Mouse (Mus musculus) forebrain, embryonic 14.5 days (tissue): Measurements from ENCODE around the gene Tnrc6a. TPM values are rescaled to one million over a fixed set of nuclear protein-coding genes. Genes with fewer than 3 reads are reported as not detected.

ENCODE experiments used
- ATAC-seq: fragments of 200-750 bp; cut with Nextera tagmentation; 2 replicates; pipeline ENCODE4 v1.8.0; 2017; ENCODE audit warnings: mild to moderate bottlenecking, moderate library complexity
- DNase-seq: peaks from one replicate; pipeline ENCODE4 v3.0.0-alpha.2; 2015; ENCODE audit warnings: low spot score
- H3K27ac ChIP-seq: fragments of 300-500 bp; sonication (generic); 2 replicates; pipeline ENCODE4 v1.5.1; 2014; ENCODE audit warnings: low read depth, mild to moderate bottlenecking, control low read depth, low read length, moderate library complexity
- H3K27me3 ChIP-seq: fragments of 300-500 bp; sonication (generic); replicated peaks from 2 replicates; pipeline ENCODE4 v1.6.1; 2014; ENCODE audit warnings: low read length, control low read depth, mixed read lengths; ENCODE audit not compliant: control insufficient read depth, insufficient read depth
- H3K36me3 ChIP-seq: fragments of 300-500 bp; sonication (generic); 2 replicates; pipeline ENCODE4 v1.6.1; 2014; ENCODE audit warnings: low read length, control low read depth; ENCODE audit not compliant: control insufficient read depth, insufficient read depth
- H3K4me1 ChIP-seq: fragments of 300-500 bp; sonication (generic); 2 replicates; pipeline ENCODE4 v1.6.1; 2014; ENCODE audit warnings: antibody characterized with exemption, low read length, control low read depth; ENCODE audit not compliant: control insufficient read depth, insufficient read depth
- H3K4me2 ChIP-seq: fragments of 300-500 bp; sonication (generic); 2 replicates; pipeline ENCODE4 v1.6.1; 2014; ENCODE audit warnings: mild to moderate bottlenecking, control low read depth, low read length
- H3K4me3 ChIP-seq: fragments of 300-500 bp; sonication (generic); 2 replicates; pipeline ENCODE4 v1.5.1; 2014; ENCODE audit warnings: low read depth, low read length, control low read depth
- H3K9ac ChIP-seq: fragments of 300-500 bp; sonication (generic); 2 replicates; pipeline ENCODE4 v1.6.1; 2014; ENCODE audit warnings: mild to moderate bottlenecking, low read length, control low read depth, moderate library complexity
- H3K9me3 ChIP-seq: fragments of 300-500 bp; sonication (generic); replicated peaks from 2 replicates; pipeline ENCODE4 v1.6.1; 2016; ENCODE audit warnings: low read length, control low read depth, mixed read lengths; ENCODE audit not compliant: control insufficient read depth
- WGBS: fragments of 180-500 bp; shearing (Covaris S2); extraction: QIAGEN DNeasy Blood & Tissue Kit; methylation state at CpG from one replicate; pipeline ENCODE4 v1.1.7; 2014; 5-methylcytosine and 5-hydroxymethylcytosine counted together
- polyA plus RNA-seq: library from polyadenylated mRNA; unstranded; fragments of >200 nt; fragmentation: Nextera tagmentation; extraction: Ambion mirVana; gene quantifications from 2 replicates; pipeline ENCODE4 v1.2.1, GENCODE M21; 2014

The Tnrc6a gene
- polyA plus RNA-seq, 1 experiment from 2014 or later = 33.1 TPM

DNA sequence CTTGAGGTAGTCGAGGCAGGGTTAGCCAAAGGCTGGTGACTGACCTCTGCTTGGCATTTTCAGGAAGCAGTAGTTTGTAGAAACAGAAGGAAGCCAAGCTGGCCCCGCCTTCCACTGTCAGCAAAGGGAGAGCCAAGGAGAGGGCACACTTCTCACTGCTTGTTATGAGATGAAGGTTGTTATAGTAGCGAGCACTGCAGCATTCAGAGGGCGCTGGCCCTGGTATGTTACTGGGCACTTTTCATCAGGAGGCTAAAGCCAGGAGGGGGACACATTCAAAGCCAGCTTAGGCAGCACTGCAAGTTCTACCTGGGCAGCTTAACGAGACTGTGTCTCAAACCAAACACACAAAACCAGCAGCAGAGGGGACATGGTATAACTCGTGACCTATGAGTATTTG lies 83.9 kb downstream of the Tnrc6a start:
- Histone ChIP-seq H3K4me1 (no peaks in the 10 kb centered on the region), H3K9ac (no peak overlapping the region), H3K4me3 (no peak overlapping the region), H3K36me3 (no peaks in the 10 kb centered on the region), H3K9me3 (no peaks in the 10 kb centered on the region), H3K27me3 (no peaks in the 10 kb centered on the region), H3K27ac (no peak overlapping the region), H3K4me2 (no peak overlapping the region)
- ATAC-seq (no peak), DNase-seq (no peak)
- WGBS = 74% methylated on average over 6 of the region's 6 CpGs

DNA sequence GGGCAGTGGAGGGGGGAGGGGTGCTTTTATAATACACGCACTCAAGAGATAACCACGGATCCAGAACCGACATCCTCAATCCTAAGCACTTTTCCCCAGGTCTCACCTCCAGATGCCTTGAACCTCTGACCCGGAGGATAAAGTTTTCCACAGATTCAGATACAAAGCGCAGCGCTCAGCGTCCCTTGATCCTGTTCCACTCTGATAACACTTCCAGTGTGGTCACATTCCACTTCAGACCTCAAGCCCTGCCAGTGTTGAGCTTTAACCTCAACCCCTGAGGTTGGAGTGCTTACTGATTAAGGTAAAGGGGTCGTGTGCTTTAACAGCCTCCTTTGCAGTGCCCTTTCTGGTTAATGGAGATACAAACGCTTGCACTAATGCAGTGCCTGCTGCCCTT lies 86.2 kb downstream of the Tnrc6a start:
- Histone ChIP-seq H3K27me3 (no peaks in the 10 kb centered on the region), H3K4me2 (no peak overlapping the region), H3K4me3 (no peak overlapping the region), H3K36me3 (no peaks in the 10 kb centered on the region), H3K9me3 (no peaks in the 10 kb centered on the region), H3K4me1 (no peaks in the 10 kb centered on the region), H3K27ac (no peak overlapping the region), H3K9ac (no peak overlapping the region)
- WGBS = 73% methylated on average over 9 of the region's 9 CpGs
- no peak for ATAC-seq
- DNase-seq = no peak

DNA sequence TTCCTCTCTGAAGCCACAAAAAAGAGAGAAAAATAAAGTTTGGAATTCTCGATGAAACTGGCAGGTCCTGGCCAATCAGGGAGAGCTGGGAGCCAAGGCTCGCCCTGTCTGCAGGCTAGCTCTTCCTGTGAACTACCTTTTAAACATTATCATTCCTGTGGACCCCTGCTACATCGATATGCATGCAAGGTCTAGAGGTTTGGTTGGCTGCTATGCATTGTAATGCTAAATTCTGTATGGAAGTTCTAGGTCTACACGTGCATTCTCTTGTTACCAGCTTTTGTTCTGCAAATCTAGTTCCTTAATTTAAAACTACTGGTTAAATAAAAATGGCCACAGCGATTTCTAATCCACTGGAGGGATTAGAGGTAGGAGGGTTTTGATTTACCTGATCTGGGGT lies 87.8 kb downstream of the Tnrc6a start:
- H3K36me3 ChIP-seq = no peaks in the 10 kb centered on the region
- H3K4me3 ChIP-seq = no peak overlapping the region
- H3K27ac ChIP-seq = no peak overlapping the region
- 44% methylated on average over 5 of the region's 5 CpGs for WGBS
- H3K9ac ChIP-seq = no peak overlapping the region
- ATAC-seq (no peak), DNase-seq (no peak)
- no peak overlapping the region for H3K4me2 ChIP-seq
- no peaks in the 10 kb centered on the region for H3K9me3 ChIP-seq
- H3K27me3 ChIP-seq = no peaks in the 10 kb centered on the region
- H3K4me1 ChIP-seq = no peaks in the 10 kb centered on the region

DNA sequence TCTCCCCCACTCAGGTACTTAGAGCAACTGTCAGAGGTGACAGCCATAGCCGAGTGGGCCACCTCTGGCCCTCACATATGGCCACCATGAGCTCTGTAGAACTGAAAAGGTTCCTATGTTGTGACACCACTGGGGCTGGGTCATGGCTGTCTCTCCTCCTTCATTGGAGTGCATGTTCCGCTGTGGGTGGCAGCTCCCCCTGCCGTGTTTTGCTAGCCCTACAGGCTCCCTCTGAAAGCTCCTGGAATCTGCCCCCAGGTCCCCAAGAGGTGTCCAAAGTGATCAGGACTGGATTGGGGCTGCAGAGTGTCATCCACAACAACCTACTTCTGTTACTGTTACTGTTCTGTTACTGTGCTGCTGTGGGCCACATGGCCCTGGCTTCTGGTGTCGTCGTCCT lies 88.6 kb downstream of the Tnrc6a start:
- no peaks in the 10 kb centered on the region for H3K27me3 ChIP-seq
- no peaks in the 10 kb centered on the region for H3K9me3 ChIP-seq
- DNase-seq (no peak), ATAC-seq (no peak)
- 80% methylated on average over 5 of the region's 5 CpGs for WGBS
- no peaks in the 10 kb centered on the region for H3K4me1 ChIP-seq
- no peaks in the 10 kb centered on the region for H3K36me3 ChIP-seq
- no peak overlapping the region for H3K9ac ChIP-seq
- H3K4me2 ChIP-seq = no peak overlapping the region
- no peak overlapping the region for H3K4me3 ChIP-seq
- H3K27ac ChIP-seq = no peak overlapping the region

DNA sequence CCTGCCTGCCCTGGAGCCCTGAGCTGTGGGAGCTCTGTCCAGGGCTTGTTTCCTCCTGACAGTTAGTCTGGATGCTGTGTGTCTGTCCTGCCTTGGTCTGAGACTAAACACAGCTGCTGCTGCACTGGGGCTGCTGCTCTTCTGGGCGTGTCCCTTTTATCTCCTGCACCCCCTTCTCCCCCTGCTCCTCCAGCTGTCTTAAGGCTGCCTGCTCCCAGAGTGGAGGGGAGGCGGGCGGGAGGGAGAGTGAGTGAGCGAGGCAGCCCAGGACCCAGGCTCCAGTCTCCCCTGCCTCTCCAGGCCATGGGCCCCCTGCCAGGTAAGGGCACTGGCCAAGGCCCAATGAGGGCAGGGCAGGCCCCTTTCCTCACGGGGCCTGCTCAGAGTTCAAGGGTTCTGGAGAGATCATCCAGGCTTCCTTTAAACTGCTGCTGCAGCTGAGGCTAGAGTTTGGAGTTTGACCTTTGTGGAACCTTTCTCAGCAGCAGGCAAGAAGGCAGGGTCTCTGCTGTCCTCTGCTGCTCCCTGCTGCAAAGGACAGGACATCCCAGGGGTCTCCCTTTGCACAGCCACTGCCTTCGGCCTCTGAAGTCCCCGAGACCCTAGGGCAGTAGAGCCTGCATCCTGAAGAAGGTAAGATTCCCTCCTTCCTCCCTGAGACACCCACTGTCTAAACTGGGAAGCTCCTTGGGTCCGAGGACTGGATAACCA lies 90.8 kb downstream of the Tnrc6a start, which contains the start of gene Slc5a11:
Gene Slc5a11 (plus strand): TSS at position 416 of the 711 bp plus-strand sequence.
- no peaks in the 10 kb centered on the region for H3K4me1 ChIP-seq
- no peaks in the 10 kb centered on the region for H3K9me3 ChIP-seq
- H3K36me3 ChIP-seq = no peaks in the 10 kb centered on the region
- DNase-seq (no peak), ATAC-seq (0 out of 2 replicates have a peak, but pooled peaks have one; percentile 20)
- no peak within 1 kb of the TSS for H3K4me2 ChIP-seq
- H3K4me3 ChIP-seq = no peak within 1 kb of the TSS
- H3K27me3 ChIP-seq = no peaks in the 10 kb centered on the region
- WGBS = 42% methylated on average over 8 of the region's 8 CpGs
- no peak within 1 kb of the TSS for H3K27ac ChIP-seq
- H3K9ac ChIP-seq = no peak within 1 kb of the TSS

DNA sequence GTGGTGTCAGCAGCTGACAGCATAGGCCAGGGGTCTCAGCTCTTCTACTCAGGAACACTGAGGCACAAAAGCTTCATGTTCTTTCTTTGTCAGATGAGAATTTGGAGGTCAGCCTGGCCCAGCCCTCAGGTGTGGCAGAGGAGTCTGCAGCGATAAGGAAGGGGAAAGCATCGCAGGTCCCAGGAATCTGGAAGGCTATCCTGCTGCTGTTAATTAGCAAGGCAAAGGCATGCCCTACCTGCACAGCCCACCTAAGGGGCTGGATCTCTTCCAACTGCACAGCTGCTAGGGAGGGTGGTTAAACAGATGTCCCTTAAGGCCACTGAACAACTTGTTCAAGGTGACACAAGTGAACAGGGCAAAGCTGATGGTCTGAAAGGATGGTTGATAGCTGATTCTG lies 91.5 kb downstream of the Tnrc6a start:
- Histone ChIP-seq H3K4me2 (no peak overlapping the region), H3K27me3 (no peaks in the 10 kb centered on the region), H3K27ac (no peak overlapping the region), H3K4me1 (no peaks in the 10 kb centered on the region), H3K4me3 (no peak overlapping the region), H3K9ac (no peak overlapping the region), H3K36me3 (no peaks in the 10 kb centered on the region), H3K9me3 (no peaks in the 10 kb centered on the region)
- DNase-seq = no peak
- WGBS = 69% methylated on average over 2 of the region's 2 CpGs
- ATAC-seq = no peak

DNA sequence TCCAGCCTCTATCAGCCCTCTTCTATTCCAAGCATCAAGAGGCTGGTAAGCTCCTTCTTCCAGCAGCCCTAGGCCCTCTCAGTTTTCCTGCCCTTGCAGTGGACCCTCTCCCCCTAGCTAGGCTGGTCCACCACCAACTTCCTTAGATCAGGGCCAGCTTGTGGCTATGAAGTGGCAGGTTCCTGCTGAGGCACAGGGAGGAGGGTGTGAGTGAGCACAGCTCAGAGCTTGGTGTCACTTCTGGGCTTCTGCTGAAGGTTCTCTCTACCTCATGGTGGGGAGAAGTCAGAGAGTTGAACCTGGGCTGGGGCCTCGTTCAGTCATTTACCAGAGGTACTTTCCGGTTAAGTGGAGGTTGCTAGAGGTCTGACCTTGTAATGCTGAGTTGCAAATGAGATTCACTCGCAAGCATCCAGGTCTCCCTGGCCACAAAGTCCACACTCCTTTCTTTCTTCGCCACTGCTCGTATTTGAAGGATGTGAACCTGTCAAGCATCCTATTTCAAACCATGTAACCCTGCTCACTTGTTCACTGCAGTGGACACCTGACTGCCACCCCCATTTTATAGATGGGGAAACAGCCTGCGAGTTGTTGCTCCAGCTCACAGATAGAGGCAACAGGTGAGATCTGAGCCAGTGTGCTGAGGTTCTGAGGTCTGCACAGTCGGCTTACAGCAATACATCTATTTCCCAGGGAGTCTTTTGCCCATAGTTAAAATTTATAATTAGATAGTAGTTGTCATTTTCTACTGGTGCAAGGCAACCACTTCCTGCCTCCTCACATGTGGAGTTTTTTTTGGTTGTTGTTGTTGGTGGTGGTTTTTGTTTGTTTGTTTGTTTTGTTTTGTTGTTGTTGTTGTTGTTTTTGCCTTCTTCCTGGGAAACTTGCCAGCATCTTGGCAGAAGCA lies 94.0 kb downstream of the Tnrc6a start:
- Histone ChIP-seq H3K4me3 (no peak overlapping the region), H3K9ac (no peak overlapping the region), H3K4me2 (no peak overlapping the region), H3K27ac (no peak overlapping the region), H3K4me1 (no peaks in the 10 kb centered on the region), H3K9me3 (no peaks in the 10 kb centered on the region), H3K27me3 (no peaks in the 10 kb centered on the region), H3K36me3 (no peaks in the 10 kb centered on the region)
- 86% methylated on average over 7 of the region's 7 CpGs for WGBS
- no peak for DNase-seq
- ATAC-seq = no peak

DNA sequence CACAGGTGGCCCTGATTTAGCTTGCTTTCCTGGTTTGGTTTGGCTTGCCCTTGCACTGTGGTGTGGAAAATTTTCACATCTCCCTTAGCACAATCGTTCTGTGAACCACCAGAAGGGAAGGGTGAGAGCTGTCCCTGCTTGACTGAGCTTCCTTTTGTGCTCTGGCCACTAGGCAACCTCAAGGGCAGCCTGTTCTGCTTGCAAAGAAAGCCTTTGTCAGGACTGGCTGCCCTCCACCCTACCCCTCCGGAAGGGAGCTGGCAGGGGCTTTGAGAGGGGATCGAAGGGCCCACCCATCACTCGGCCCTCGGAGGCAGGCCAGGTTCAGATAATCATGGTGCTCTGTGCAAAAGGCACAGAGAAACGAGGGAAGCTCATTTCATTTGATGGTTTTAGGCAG lies 94.9 kb downstream of the Tnrc6a start:
- ATAC-seq = no peak
- no peaks in the 10 kb centered on the region for H3K27me3 ChIP-seq
- H3K9ac ChIP-seq = no peak overlapping the region
- DNase-seq = peak; percentile 8
- no peak overlapping the region for H3K27ac ChIP-seq
- no peaks in the 10 kb centered on the region for H3K4me1 ChIP-seq
- H3K4me2 ChIP-seq = no peak overlapping the region
- WGBS = 22% methylated on average over 6 of the region's 6 CpGs
- H3K4me3 ChIP-seq = no peak overlapping the region
- no peaks in the 10 kb centered on the region for H3K9me3 ChIP-seq
- H3K36me3 ChIP-seq = no peaks in the 10 kb centered on the region
